Mouse (Mus musculus) cerebellum, postnatal 14 days (tissue): ENCODE measurements around the gene Prkrip1.
A peak's percentile ranks its signal among the peaks of the same experiment; 100 is the strongest.

Experiments
- DNase-seq, 2 experiments: peaks; one replicate each; pipeline ENCODE4 v3.0.0; 2021; ENCODE audit warnings: mixed read lengths in 2 of 2

Gene Prkrip1

GRCm38 (mm10) chr5:136198474-136199391, at the start of gene Prkrip1:
Prkrip1 (minus strand) TSS chr5:136198963.
- DNase-seq, result peak; percentile 97

GRCm38 (mm10) chr5:136248441-136248840, 49.7 kb upstream of the Prkrip1 start:
- no peak for DNase-seq

- DNase-seq, result no peak
Observed at GRCm38 (mm10) chr5:136246452-136246838, 47.7 kb upstream of the Prkrip1 start, which contains the start of gene Sh2b2. Sh2b2 (minus strand) TSS chr5:136246556.

- no peak for DNase-seq
Observed at GRCm38 (mm10) chr5:136245541-136246451, 47.0 kb upstream of the Prkrip1 start.

GRCm38 (mm10) chr5:136244762-136245540, 46.2 kb upstream of the Prkrip1 start:
- peak; percentile 86 to 88 for DNase-seq

DNA sequence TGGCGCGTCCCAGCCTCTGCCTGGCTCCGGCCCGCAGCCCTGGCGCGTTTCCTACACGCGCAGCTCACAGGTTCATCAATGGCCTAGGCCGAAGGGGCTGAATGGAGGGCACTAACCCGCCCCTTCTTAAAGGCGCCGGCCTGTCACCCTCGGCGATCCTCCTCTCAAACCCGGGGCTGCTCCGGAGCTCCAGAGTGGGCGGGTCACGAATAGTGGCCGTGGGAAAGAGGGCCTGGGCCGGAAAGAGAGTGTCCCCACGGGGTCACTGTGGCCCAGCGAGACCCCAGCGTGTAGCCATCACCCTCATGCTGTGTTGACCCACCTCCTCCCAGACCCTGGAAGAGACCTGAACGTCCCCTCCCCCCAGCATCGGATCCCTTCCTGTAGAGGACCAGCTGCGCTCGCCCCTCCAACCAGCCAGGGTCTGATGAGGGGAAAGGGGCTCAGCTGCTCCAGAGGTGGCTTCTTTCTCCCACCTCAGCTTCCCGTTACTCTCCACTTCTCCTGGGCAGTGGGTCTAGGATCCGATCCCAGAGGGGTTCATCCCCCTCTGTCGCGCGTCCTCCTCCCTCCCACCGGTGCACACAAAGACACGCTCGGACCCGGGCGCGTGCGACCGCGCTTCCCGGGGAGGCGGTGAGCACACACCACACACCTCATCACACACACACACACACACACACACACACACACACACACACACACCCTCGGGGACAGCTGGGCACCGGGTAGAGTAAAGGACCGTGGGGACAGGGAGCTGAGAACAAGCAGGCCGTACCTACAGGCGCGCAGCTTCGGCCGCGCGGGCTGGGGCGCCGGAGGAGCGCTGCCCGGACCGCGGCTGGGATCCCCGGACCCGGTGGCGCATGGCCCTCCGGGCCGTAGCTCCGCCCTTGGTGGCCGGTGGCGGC, 45.3 kb upstream of the Prkrip1 start:
- peak; percentile 46 to 57 for DNase-seq

DNA sequence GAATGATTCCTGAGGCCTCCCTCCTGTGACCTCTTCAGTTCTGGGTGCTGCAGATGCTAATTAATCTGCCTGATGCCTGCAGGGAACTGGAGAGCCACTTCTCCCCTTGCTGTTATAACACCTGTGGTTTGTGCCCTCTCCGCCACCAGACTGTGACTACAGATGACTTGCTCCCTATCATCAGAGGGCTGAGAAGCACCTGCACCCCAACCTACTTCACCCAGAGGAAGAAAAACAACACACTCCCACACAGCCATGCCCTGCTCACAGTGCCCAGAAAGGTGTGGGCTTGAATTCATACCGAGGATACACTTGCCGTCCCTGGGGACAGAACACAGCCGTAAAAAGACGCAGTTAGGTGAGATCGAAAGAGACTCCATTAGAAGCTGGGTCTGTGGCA, 42.4 kb upstream of the Prkrip1 start:
- DNase-seq, result no peak

GRCm38 (mm10) chr5:136240381-136240780, 41.6 kb upstream of the Prkrip1 start:
- no peak for DNase-seq

GRCm38 (mm10) chr5:136237607-136238006, 38.8 kb upstream of the Prkrip1 start:
- DNase-seq, result no peak

DNA sequence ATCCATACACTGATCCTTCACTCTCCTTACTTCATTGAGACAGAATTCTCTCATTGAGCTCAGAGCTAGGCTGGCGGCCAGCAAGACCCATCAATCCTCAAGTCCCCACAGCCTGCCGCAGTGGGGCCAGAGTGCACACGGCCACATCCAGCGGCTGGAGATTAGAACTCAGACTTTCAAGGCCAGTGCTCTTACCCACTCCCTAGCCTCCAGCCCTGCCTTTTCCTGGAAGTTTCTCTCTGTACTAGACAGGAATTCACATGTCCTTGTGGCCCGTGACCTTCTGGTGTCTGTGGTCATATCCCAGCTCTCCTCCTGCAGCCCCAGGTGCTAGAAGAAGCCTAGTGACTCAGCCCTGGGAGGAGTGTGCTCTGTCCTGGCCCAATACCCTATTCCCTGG, 37.8 kb upstream of the Prkrip1 start:
- no peak for DNase-seq

DNA sequence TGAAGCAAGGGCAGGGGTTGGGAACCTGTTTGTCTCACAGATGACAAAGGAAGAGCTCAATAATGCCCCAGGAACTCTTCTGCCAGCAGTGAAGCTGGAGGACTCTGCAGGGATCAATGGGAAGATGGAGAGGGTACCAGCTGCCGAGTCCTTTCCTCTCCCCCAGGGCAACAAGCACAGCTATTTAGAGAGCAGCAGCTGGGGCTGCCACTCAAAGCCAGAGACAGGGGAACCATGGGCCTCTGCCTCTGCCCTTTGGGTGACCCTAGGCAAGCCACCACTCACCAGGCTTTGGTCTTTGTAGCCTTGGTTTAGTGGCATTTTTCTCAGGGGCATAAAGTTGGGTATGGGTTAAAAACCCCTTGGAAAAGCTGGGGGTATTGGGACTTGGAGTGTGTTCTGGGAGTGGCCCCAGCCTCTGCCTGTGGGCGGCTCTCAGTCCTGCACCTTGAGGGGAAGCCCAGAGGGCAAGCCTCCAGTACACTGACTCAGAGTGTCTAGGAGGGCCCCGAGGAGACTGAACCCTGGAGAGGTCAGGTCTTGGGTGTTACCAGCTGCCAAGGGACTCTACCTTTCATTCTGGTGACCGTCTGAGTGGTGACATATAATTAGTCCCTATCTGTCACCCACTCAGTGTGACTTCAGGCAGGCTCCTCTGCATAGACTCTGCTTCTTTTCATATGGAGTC, 31.7 kb upstream of the Prkrip1 start:
- DNase-seq, result no peak

- no peak for DNase-seq
Observed at GRCm38 (mm10) chr5:136226246-136226876, 27.6 kb upstream of the Prkrip1 start.

GRCm38 (mm10) chr5:136218585-136218984, 19.8 kb upstream of the Prkrip1 start:
- no peak for DNase-seq

GRCm38 (mm10) chr5:136217932-136218381, 19.2 kb upstream of the Prkrip1 start:
- no peak for DNase-seq

DNA sequence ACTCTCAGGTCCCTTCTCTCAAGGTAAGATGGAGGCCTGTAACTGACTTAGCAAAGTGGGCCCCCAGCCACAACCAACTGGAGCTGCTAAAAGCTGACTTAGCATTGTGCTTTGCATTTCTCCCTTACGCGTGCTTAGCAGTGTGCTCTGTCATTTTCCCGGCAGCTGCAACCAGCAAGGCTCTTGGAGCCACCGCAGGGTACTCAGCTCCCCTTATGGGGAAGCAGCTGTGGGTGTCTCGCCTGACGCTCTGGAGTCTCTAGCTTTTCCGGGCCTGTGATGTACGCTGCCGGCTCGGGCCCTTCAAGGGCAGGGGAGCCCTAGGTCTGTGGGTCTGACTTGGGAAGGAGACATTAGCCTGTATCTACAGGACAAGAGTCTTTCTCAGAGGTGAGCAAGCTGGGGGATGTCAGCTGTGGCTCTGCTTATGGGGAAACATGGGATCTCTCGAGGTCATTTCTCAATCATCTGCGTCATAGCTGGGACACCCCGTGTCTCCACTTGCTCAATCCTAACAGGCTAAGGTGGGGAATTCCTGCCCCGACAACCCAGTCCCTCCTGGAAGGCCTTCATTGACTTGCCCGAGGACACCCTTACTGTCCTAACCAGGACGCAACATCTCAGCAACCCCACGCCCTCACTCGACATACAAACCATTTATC, 18.4 kb upstream of the Prkrip1 start:
- DNase-seq, result no peak

DNA sequence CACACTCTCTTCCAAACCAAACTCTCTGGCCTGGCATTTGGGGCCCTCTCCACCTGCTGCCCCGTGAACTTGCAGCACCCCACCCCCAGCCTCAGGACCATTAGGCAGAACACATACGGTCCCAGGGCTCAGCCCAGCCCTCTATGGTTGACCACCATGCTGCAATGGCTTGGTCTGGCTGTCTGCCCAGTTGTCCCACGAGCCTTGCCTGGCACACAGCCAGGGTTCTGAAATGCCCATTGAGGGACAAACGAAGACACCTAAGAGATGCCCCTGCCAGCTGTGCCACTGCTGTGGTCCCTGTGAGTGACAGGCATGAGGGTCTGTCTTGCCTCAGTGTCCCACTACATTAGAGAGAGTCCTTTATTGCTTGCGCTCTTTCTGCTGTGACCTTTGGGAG, 17.2 kb upstream of the Prkrip1 start:
- DNase-seq, result peak in 1 of 2 experiments; percentile 50

- no peak for DNase-seq
Observed at GRCm38 (mm10) chr5:136215211-136215610, 16.4 kb upstream of the Prkrip1 start.

- no peak for DNase-seq
Observed at GRCm38 (mm10) chr5:136213716-136214115, 15.0 kb upstream of the Prkrip1 start.

DNA sequence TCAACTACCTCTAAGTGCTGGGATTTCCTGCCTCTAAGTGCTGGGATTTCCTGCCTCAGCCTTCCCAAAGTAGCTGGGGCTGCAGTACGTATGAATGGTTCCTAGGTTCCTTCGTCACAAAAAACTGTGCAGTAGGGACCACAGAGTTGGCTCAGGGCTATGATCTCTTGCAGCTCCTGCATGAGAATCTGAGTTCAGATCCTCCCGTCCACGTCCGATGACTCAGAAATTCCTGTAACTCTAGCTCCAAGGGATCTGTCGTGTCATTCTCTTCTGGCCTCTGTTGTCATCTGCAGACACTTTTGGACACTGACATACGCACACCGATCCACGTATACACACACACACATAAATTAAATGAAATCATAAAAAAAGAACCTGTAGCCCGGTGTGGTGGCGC, 14.0 kb upstream of the Prkrip1 start:
- no peak for DNase-seq
